Mouse (Mus musculus) hindbrain, embryonic 14.5 days (tissue): ENCODE data around the gene Hcn2. TPM values are rescaled to one million over a fixed set of nuclear protein-coding genes. Genes with fewer than 3 reads are reported as not detected.

Experiments
- ATAC-seq: fragments of 200-750 bp; cut with Nextera tagmentation; 2 replicates; pipeline ENCODE4 v1.8.0; 2017; ENCODE audit warnings: moderate number of reproducible peaks, mild to moderate bottlenecking, moderate TSS enrichment, moderate library complexity; ENCODE audit not compliant: low FRiP score
- DNase-seq: peaks from one replicate; pipeline ENCODE4 v3.0.0-alpha.2; 2015; ENCODE audit warnings: low spot score
- H3K27ac ChIP-seq: fragments of 300-500 bp; sonication (generic); 2 replicates; pipeline ENCODE4 v1.5.1; 2014; ENCODE audit warnings: mild to moderate bottlenecking, moderate library complexity
- H3K27me3 ChIP-seq: fragments of 300-500 bp; sonication (generic); 2 replicates; pipeline ENCODE4 v1.6.1; 2014; ENCODE audit warnings: mild to moderate bottlenecking, low read length, mixed read lengths; ENCODE audit not compliant: control insufficient read depth, insufficient read depth
- H3K36me3 ChIP-seq: fragments of 300-500 bp; sonication (generic); replicated peaks from 2 replicates; pipeline ENCODE4 v1.6.1; 2014; ENCODE audit not compliant: control insufficient read depth, insufficient read depth
- H3K4me1 ChIP-seq: fragments of 300-500 bp; sonication (generic); replicated peaks from 2 replicates; pipeline ENCODE4 v1.6.1; 2014; ENCODE audit warnings: antibody characterized with exemption, low read length, mixed read lengths; ENCODE audit not compliant: control insufficient read depth, insufficient read depth
- H3K4me2 ChIP-seq: fragments of 300-500 bp; sonication (generic); replicated peaks from 2 replicates; pipeline ENCODE4 v1.6.1; 2014; ENCODE audit warnings: mild to moderate bottlenecking, moderate library complexity
- H3K4me3 ChIP-seq: fragments of 300-500 bp; sonication (generic); replicated peaks from 2 replicates; pipeline ENCODE4 v1.5.1; 2014; ENCODE audit warnings: mild to moderate bottlenecking, low read length
- H3K9ac ChIP-seq: fragments of 300-500 bp; sonication (generic); 2 replicates; pipeline ENCODE4 v1.6.1; 2014
- H3K9me3 ChIP-seq: fragments of 300-500 bp; sonication (generic); 2 replicates; pipeline ENCODE4 v1.6.1; 2016; ENCODE audit warnings: low read length; ENCODE audit not compliant: control insufficient read depth
- WGBS: fragments of 180-500 bp; shearing (Covaris S2); extraction: QIAGEN DNeasy Blood & Tissue Kit; methylation state at CpG from one replicate; pipeline ENCODE4 v1.1.7; 2014; 5-methylcytosine and 5-hydroxymethylcytosine counted together
- polyA plus RNA-seq: library from polyadenylated mRNA; unstranded; fragments of >200 nt; fragmentation: Nextera tagmentation; extraction: Ambion mirVana; gene quantifications from 2 replicates; pipeline ENCODE4 v1.2.1, GENCODE M21; 2014

Hcn2 gene
- 2.9 and 4.3 TPM in 2 replicates for polyA plus RNA-seq

DNA sequence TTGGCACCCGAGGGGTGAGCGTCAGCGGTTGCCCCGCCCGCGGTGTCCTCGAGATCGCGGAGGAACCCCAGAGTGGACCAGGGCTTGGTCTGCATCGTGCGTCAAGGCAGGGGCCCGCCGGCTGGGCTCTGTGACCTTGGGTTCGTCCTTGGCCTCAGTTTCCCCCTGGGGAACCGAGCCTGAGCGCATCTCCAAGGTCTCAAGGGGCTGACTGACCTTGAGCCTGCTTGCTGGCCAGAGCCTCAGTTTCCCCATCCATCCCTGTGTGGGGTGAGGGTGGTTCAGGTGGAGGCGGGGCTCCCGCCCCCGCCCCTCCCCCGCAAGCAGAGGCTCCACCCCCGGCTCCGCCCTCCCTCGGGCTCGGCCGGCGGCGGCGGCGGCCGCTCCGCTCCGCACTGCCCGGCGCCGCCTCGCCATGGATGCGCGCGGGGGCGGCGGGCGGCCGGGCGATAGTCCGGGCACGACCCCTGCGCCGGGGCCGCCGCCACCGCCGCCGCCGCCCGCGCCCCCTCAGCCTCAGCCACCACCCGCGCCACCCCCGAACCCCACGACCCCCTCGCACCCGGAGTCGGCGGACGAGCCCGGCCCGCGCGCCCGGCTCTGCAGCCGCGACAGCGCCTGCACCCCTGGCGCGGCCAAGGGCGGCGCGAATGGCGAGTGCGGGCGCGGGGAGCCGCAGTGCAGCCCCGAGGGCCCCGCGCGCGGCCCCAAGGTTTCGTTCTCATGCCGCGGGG, at the start of gene Hcn2:
Gene Hcn2 (plus strand): TSS at position 381 of the 734 bp plus-strand sequence.
- peak within 1 kb of the TSS; percentile 47 for H3K27ac ChIP-seq
- H3K9ac ChIP-seq = peak within 1 kb of the TSS; percentile 77
- H3K4me3 ChIP-seq = peak within 1 kb of the TSS; percentile 71
- no peaks in the 10 kb centered on the region for H3K9me3 ChIP-seq
- peaks cover 43% of the 10 kb centered on the region for H3K27me3 ChIP-seq
- WGBS = 2% methylated on average over 64 of the region's 91 CpGs
- H3K4me2 ChIP-seq = peak within 1 kb of the TSS; percentile 91
- peaks cover 15% of the 10 kb centered on the region for H3K4me1 ChIP-seq
- DNase-seq (peak; percentile 54), ATAC-seq (peak; percentile 67)
- H3K36me3 ChIP-seq = peaks cover 13% of the 10 kb centered on the region

DNA sequence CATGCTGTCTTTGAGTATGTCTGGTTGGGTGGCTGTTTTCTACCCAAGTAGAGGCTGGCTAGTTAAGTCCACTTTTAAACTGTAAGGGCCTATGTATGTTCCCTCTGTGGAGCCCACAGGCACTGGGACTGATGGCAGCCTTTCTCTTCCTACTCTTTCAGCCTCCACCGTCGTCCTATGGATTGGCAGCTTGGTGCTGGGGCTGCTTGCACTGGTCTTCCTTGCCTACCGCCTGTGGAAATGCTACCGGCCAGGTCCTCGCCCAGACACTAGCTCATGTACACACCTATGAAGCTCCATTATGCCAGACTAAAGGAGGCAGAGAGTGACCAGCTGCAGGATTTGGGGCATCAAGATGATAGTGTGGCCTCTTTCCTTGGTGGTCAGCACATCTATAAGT, 48.4 kb upstream of the Hcn2 start:
- ATAC-seq = no peak
- DNase-seq = no peak
- Histone ChIP-seq H3K4me2 (peak overlapping the region; percentile 93), H3K9me3 (no peaks in the 10 kb centered on the region), H3K4me1 (peaks cover 18% of the 10 kb centered on the region), H3K27ac (peak overlapping the region; percentile 99), H3K27me3 (no peaks in the 10 kb centered on the region), H3K4me3 (peak overlapping the region; percentile 100; the same call in 1 of the 2 replicates), H3K36me3 (no peaks in the 10 kb centered on the region), H3K9ac (peak overlapping the region; percentile 98)
- 83% methylated on average over 5 of the region's 5 CpGs for WGBS

DNA sequence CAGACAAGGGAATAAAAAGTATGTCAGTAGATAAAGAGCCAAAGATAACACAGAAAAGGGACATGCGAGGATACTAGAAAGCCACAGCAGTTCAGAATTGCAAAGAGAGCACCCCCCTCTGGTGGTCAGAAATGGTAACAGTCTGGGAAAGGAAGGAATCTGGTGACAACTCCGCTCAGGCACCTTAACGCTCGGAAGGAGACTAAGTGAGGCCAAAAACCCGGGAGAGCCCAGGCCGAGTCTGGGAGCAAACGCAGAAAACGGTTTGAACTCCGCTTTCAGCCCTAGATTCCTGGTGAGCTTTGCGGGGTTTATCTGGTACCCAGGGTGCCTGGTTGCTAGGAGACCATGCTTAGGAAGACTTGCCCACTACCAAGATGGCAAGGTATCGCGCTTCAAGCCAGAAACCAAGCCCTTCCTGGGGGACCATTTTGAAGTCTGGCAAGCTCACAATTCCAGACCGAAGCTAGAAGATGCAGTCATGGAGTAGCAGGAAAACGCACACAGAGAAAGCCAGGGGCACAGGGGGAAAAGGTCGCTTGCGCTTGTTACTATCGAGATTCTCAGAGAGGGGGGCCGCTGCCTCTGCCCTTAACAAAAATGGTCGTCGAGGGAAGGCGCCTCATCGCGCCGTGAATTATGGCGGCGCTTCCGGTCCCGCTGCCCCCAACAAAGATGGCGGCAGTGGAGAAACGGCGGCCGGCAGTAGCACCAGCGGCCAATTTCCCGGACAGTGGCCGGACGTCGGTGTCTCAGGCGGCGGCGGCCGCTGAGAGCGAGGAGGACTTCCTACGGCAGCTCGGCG, 47.5 kb upstream of the Hcn2 start, which contains the start of gene Tpgs1:
Gene Tpgs1 (plus strand): TSS at position 599 of the 805 bp plus-strand sequence.
- Histone ChIP-seq H3K27ac (peak within 1 kb of the TSS; percentile 99), H3K4me3 (peak within 1 kb of the TSS; percentile 100), H3K36me3 (no peaks in the 10 kb centered on the region), H3K27me3 (no peaks in the 10 kb centered on the region), H3K9me3 (no peaks in the 10 kb centered on the region), H3K9ac (peak within 1 kb of the TSS; percentile 98), H3K4me1 (peaks cover 18% of the 10 kb centered on the region), H3K4me2 (peak within 1 kb of the TSS; percentile 93)
- DNase-seq = peak; percentile 91
- under 1% methylated on average over 44 of the region's 45 CpGs for WGBS
- peak; percentile 82 for ATAC-seq

DNA sequence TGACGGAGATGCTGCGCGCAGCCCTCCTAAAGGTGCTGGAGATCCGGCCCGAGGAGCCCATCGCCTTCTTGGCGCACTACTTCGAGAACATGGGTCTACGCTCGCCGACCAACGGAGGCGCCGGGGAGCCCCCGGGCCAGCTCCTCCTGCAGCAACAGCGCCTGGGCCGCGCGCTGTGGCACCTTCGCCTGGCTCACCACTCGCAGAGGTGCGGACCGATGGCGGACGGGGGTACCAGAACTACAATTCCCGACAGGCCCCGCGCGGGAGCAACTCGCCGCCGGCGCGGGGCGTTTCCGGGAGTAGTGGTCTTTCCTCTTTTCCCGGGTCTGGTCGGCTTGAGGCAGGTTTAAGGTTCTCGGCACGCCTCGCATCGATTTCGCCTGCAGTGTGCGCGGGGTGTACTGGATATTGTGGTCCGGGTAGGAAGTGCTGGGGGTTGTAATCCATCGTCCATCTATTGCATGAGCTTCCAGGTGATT, 46.8 kb upstream of the Hcn2 start:
- no peaks in the 10 kb centered on the region for H3K27me3 ChIP-seq
- peak overlapping the region; percentile 93 for H3K4me2 ChIP-seq
- peak; percentile 85 for DNase-seq
- H3K9me3 ChIP-seq = no peaks in the 10 kb centered on the region
- H3K36me3 ChIP-seq = 0 out of 2 replicates have a peak, but pooled peaks cover under 1% of the 10 kb centered on the region
- H3K4me1 ChIP-seq = peaks cover 18% of the 10 kb centered on the region
- H3K9ac ChIP-seq = peak overlapping the region; percentile 98
- H3K4me3 ChIP-seq = peak overlapping the region; percentile 100
- H3K27ac ChIP-seq = peak overlapping the region; percentile 99
- WGBS = under 1% methylated on average over 47 of the region's 47 CpGs
- ATAC-seq = peak; percentile 70

DNA sequence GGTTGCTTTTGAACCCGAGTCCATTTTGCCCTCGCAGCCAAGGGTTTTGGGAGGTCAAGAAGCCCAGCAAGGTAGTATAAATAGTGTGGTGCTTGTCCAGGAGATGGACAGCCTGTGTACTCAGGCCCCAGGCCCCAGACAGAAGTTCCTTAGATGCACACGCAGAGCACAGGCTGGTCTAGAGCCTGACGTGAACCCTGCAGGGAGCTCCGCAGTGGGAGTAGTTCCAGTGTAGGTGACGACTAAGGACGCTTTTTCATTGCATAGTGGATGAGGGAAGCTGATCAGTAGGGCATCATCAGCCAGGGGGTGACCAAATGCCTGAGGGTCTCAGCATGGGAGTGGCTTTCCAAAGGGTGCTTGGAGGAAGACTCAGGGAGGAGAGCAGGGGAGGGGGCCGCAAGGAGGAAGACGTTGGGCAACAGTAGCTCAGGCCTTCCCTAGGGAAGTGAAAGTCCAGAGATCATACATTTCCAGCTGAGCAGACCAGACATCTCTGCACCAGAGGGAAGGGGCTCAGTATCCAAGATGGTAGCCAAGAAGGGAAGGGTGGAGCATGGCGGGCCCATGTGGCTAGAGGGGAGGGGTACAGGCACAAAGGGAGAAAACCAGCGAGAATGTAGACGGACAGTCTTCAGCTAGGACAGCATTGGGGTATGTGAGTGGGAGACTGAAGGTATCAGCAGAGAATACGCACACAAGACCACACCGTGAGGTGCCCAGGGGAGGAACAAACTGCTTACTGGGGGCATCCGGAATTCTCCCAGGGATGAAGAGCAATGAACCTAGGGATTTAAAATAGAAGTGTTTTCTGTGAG, 46.2 kb upstream of the Hcn2 start:
- peak overlapping the region; percentile 93 for H3K4me2 ChIP-seq
- no peak for DNase-seq
- no peaks in the 10 kb centered on the region for H3K9me3 ChIP-seq
- H3K27me3 ChIP-seq = no peaks in the 10 kb centered on the region
- 36% methylated on average over 15 of the region's 15 CpGs for WGBS
- H3K4me1 ChIP-seq = peaks cover 18% of the 10 kb centered on the region
- 0 out of 2 replicates have a peak, but pooled peaks cover 6% of the 10 kb centered on the region for H3K36me3 ChIP-seq
- peak; percentile 29; the same call in 1 of the 2 replicates for ATAC-seq
- peak overlapping the region; percentile 100 for H3K4me3 ChIP-seq
- H3K9ac ChIP-seq = peak overlapping the region; percentile 98
- peak overlapping the region; percentile 99 for H3K27ac ChIP-seq

DNA sequence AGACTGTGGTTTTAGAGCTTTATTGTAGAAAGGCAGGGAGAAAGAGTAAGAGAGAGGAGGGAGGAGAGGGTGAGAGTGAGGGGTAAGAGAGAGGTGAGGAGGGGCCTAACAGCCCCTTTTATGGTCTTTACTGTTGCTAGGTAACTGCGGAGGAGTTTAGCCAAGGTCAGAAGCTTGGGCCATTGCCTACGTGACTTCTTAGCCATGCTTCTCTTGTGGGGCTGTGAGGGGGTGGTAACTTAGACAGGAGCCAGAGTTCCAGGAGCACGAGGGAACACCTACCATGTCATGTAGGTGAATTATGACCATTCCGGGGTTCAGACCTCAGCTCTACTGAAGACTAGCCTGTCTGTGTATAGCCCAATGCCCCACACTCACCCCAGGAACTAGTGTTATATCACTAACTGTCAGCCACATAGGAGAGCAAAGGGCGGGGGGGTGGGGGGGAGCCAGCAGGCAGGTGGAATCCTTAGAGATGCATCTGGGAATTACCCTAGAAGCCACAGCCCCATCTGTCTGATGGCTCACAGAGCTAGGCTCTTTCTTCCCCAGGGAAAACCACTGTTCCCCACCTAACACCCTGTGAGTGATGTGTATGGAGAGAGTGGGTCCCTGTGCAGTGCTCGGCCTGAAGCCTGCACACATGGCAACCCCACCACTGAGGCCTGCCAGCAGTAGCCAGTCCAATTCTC, 44.9 kb upstream of the Hcn2 start:
- H3K27me3 ChIP-seq = no peaks in the 10 kb centered on the region
- H3K4me1 ChIP-seq = peaks cover 18% of the 10 kb centered on the region
- DNase-seq (no peak), ATAC-seq (no peak)
- H3K4me3 ChIP-seq = no peak overlapping the region
- WGBS = 67% methylated on average over 6 of the region's 6 CpGs
- H3K36me3 ChIP-seq = peaks cover 16% of the 10 kb centered on the region
- H3K9me3 ChIP-seq = no peaks in the 10 kb centered on the region
- H3K4me2 ChIP-seq = peak overlapping the region; percentile 93; the same call in 1 of the 2 replicates
- H3K9ac ChIP-seq = no peak overlapping the region
- H3K27ac ChIP-seq = no peak overlapping the region

DNA sequence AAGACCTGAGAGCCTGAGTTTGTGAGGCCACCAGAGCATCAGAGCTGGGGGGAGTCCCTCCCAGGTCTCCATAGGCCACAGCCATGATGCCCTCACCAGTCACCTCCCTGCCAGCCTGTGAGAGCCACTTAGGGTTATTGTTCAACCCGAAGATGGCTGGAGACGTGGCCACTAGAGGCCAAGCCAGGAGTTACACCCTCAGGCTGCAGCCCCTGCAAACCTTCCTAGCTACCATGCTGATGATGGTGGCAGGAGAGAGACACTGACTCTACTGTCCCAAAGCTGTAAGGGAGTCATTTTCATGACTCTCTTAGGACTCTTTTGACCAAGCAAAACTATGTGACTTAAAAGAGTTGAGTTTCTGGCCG, 44.4 kb upstream of the Hcn2 start:
- WGBS = 62% methylated on average over 3 of the region's 3 CpGs
- no peak overlapping the region for H3K4me3 ChIP-seq
- no peak overlapping the region for H3K4me2 ChIP-seq
- H3K4me1 ChIP-seq = peaks cover 18% of the 10 kb centered on the region
- H3K9ac ChIP-seq = no peak overlapping the region
- H3K27ac ChIP-seq = no peak overlapping the region
- no peaks in the 10 kb centered on the region for H3K27me3 ChIP-seq
- no peak for ATAC-seq
- no peak for DNase-seq
- no peaks in the 10 kb centered on the region for H3K9me3 ChIP-seq
- H3K36me3 ChIP-seq = peaks cover 17% of the 10 kb centered on the region

DNA sequence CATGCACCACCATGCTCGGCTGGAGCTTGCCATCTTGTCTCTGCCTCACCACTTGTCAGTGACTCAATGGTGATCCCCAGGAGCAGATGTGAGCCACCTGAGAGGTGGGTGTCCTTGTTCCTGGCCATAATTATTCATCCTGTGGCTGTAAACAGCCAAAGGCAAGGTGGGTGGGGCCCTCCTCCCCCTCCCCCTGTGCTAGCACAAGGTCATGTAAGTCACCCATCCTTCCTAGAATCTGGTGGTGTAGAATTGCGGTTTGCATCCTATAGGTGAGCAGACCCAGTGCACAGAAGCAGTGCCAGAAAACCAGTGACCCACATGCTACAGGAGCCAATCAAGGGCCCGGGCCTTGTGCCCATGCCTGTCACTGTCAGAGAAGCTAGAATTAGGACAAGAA, 43.4 kb upstream of the Hcn2 start:
- Histone ChIP-seq H3K9me3 (no peaks in the 10 kb centered on the region), H3K36me3 (peaks cover 17% of the 10 kb centered on the region), H3K4me2 (no peak overlapping the region), H3K27me3 (no peaks in the 10 kb centered on the region), H3K4me3 (no peak overlapping the region), H3K4me1 (peaks cover 16% of the 10 kb centered on the region), H3K27ac (no peak overlapping the region), H3K9ac (no peak overlapping the region)
- ATAC-seq = no peak
- WGBS = 100% methylated on average over 3 of the region's 3 CpGs
- no peak for DNase-seq
